Mouse (Mus musculus): Measurements from ENCODE around the gene Lpar3. TPM values are rescaled to one million over a fixed set of nuclear protein-coding genes. Genes with fewer than 3 reads are reported as not detected.
A peak's percentile ranks its signal among the peaks of the same experiment; 100 is the strongest.

Gene Lpar3
- polyA plus RNA-seq, 1 experiment from 2014 or later, result 5.0 TPM

- H3K4me3 ChIP-seq (ENCODE audit: low read depth, low read length), result no peak overlapping the region
- no peak overlapping the region for H3K4me2 ChIP-seq (ENCODE audit: low read depth, low read length)
- H3K27ac ChIP-seq (replicated peaks; ENCODE audit: low read depth, low read length), result no peak overlapping the region
- no peaks in the 10 kb centered on the region for H3K9me3 ChIP-seq (ENCODE audit: control insufficient read depth, low read length)
- no peak for ATAC-seq (ENCODE audit: low read depth)
- H3K27me3 ChIP-seq (replicated peaks; ENCODE audit: control insufficient read depth, insufficient read depth, low read length), result no peaks in the 10 kb centered on the region
- peak; percentile 39 for DNase-seq (ENCODE audit: low spot score)
- H3K36me3 ChIP-seq (ENCODE audit: control insufficient read depth, insufficient read depth, low read length), result no peaks in the 10 kb centered on the region
- H3K4me1 ChIP-seq (ENCODE audit: control insufficient read depth, insufficient read depth, low read length), result peaks cover 9% of the 10 kb centered on the region; the same call in 1 of the 2 replicates
- no peak overlapping the region for H3K9ac ChIP-seq (ENCODE audit: low read depth, low read length)
- 39% methylated on average over 4 of the region's 4 CpGs for WGBS
These were observed 55.3 kb downstream of the Lpar3 start for GRCm38 (mm10) chr3:146276026-146276409.

DNA sequence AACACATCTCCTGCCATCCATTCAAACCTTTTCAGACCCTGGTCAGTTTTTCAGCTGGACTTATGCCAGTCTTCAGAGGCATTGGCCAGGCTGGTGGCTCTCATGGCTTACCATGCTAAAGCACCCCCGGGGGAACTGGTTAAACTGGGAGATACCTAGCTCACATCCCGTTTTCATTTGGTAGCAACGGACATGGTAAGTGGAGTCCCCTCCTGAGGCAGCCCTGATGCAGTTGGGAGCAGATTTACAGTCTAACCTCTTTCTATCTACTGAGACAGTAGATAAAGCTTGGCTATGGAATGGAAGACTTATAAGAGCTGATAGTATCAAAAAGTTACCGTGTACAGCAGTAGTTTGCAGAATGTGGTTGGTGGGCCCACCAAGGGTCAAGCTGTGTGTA is 56.2 kb downstream of the Lpar3 start:
- no peak overlapping the region for H3K9ac ChIP-seq (ENCODE audit: low read depth, low read length)
- no peak overlapping the region for H3K4me2 ChIP-seq (ENCODE audit: low read depth, low read length)
- no peak overlapping the region for H3K27ac ChIP-seq (replicated peaks; ENCODE audit: low read depth, low read length)
- ATAC-seq (ENCODE audit: low read depth) (no peak), DNase-seq (ENCODE audit: low spot score) (no peak)
- H3K4me3 ChIP-seq (ENCODE audit: low read depth, low read length), result no peak overlapping the region
- no peaks in the 10 kb centered on the region for H3K36me3 ChIP-seq (ENCODE audit: control insufficient read depth, insufficient read depth, low read length)
- peaks cover 9% of the 10 kb centered on the region; the same call in 1 of the 2 replicates for H3K4me1 ChIP-seq (ENCODE audit: control insufficient read depth, insufficient read depth, low read length)
- WGBS, result 95% methylated on average over 4 of the region's 4 CpGs
- no peaks in the 10 kb centered on the region for H3K9me3 ChIP-seq (ENCODE audit: control insufficient read depth, low read length)
- H3K27me3 ChIP-seq (replicated peaks; ENCODE audit: control insufficient read depth, insufficient read depth, low read length), result no peaks in the 10 kb centered on the region

DNA sequence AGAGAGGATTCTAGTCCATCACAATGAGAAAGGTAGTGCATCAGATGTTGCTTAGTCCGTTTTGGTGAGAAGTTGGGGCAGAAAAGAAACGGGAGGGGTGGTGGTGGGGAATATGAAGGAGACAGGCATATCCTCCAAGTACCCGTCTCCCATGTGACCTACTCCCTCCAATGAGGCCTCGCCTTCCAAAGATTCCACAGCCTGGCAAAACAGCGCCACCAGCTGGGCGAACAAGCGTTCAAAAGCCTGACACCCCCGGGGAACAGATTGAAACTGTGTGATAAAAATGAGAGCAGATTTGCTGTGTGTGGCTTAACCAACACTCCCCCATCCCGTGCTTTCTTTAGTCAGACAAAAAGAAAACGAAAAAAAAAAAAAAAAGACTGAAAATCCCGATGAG is 56.7 kb downstream of the Lpar3 start:
- no peak overlapping the region for H3K27ac ChIP-seq (replicated peaks; ENCODE audit: low read depth, low read length)
- no peaks in the 10 kb centered on the region for H3K36me3 ChIP-seq (ENCODE audit: control insufficient read depth, insufficient read depth, low read length)
- H3K9me3 ChIP-seq (ENCODE audit: control insufficient read depth, low read length), result no peaks in the 10 kb centered on the region
- no peaks in the 10 kb centered on the region for H3K27me3 ChIP-seq (replicated peaks; ENCODE audit: control insufficient read depth, insufficient read depth, low read length)
- ATAC-seq (ENCODE audit: low read depth), result no peak
- no peak overlapping the region for H3K4me2 ChIP-seq (ENCODE audit: low read depth, low read length)
- 83% methylated on average over 11 of the region's 11 CpGs for WGBS
- H3K9ac ChIP-seq (ENCODE audit: low read depth, low read length), result no peak overlapping the region
- DNase-seq (ENCODE audit: low spot score), result no peak
- H3K4me1 ChIP-seq (ENCODE audit: control insufficient read depth, insufficient read depth, low read length), result peaks cover 9% of the 10 kb centered on the region; the same call in 1 of the 2 replicates
- H3K4me3 ChIP-seq (ENCODE audit: low read depth, low read length), result no peak overlapping the region

- ATAC-seq (ENCODE audit: low read depth) (no peak), DNase-seq (ENCODE audit: low spot score) (no peak)
- peaks cover 9% of the 10 kb centered on the region; the same call in 1 of the 2 replicates for H3K4me1 ChIP-seq (ENCODE audit: control insufficient read depth, insufficient read depth, low read length)
- H3K4me3 ChIP-seq (ENCODE audit: low read depth, low read length), result no peak overlapping the region
- no peak overlapping the region for H3K4me2 ChIP-seq (ENCODE audit: low read depth, low read length)
- H3K9me3 ChIP-seq (ENCODE audit: control insufficient read depth, low read length), result no peaks in the 10 kb centered on the region
- no peak overlapping the region for H3K9ac ChIP-seq (ENCODE audit: low read depth, low read length)
- no peaks in the 10 kb centered on the region for H3K36me3 ChIP-seq (ENCODE audit: control insufficient read depth, insufficient read depth, low read length)
- no peaks in the 10 kb centered on the region for H3K27me3 ChIP-seq (replicated peaks; ENCODE audit: control insufficient read depth, insufficient read depth, low read length)
- WGBS, result 70% methylated on average over 13 of the region's 13 CpGs
- no peak overlapping the region for H3K27ac ChIP-seq (replicated peaks; ENCODE audit: low read depth, low read length)
These were observed 57.7 kb downstream of the Lpar3 start for GRCm38 (mm10) chr3:146278195-146279140.

GRCm38 (mm10) chr3:146283732-146284361 is 63.1 kb downstream of the Lpar3 start:
- Histone ChIP-seq H3K27me3 (replicated peaks; ENCODE audit: control insufficient read depth, insufficient read depth, low read length) (no peaks in the 10 kb centered on the region), H3K27ac (replicated peaks; ENCODE audit: low read depth, low read length) (no peak overlapping the region), H3K4me2 (ENCODE audit: low read depth, low read length) (no peak overlapping the region), H3K36me3 (ENCODE audit: control insufficient read depth, insufficient read depth, low read length) (no peaks in the 10 kb centered on the region), H3K9ac (ENCODE audit: low read depth, low read length) (no peak overlapping the region), H3K4me1 (ENCODE audit: control insufficient read depth, insufficient read depth, low read length) (no peaks in the 10 kb centered on the region), H3K4me3 (ENCODE audit: low read depth, low read length) (no peak overlapping the region), H3K9me3 (ENCODE audit: control insufficient read depth, low read length) (no peaks in the 10 kb centered on the region)
- 78% methylated on average over 3 of the region's 3 CpGs for WGBS
- ATAC-seq (ENCODE audit: low read depth), result no peak
- DNase-seq (ENCODE audit: low spot score), result no peak

DNA sequence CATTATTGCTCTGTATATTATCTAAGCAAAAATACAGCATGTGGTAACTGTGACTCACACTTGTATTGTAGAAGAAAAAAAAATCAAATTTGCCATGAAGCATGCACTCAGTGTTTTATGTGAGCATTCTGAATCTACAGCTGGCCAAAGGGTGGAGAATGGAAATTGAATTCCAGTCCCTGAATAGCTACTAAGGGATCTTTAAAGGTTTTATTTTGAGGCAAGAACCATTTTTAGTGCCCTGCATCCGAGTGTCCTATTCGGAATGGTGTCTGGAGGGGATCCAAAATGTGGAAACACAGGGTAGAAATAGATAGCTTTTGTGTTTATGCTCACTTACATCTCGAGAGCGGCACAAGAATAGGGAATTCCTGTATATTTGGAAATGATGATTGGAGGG is 65.4 kb downstream of the Lpar3 start:
- WGBS, result 67% methylated on average over 4 of the region's 4 CpGs
- Histone ChIP-seq H3K9me3 (ENCODE audit: control insufficient read depth, low read length) (no peaks in the 10 kb centered on the region), H3K4me3 (ENCODE audit: low read depth, low read length) (no peak overlapping the region), H3K9ac (ENCODE audit: low read depth, low read length) (no peak overlapping the region), H3K36me3 (ENCODE audit: control insufficient read depth, insufficient read depth, low read length) (no peaks in the 10 kb centered on the region), H3K27ac (replicated peaks; ENCODE audit: low read depth, low read length) (no peak overlapping the region), H3K4me2 (ENCODE audit: low read depth, low read length) (no peak overlapping the region), H3K4me1 (ENCODE audit: control insufficient read depth, insufficient read depth, low read length) (no peaks in the 10 kb centered on the region), H3K27me3 (replicated peaks; ENCODE audit: control insufficient read depth, insufficient read depth, low read length) (no peaks in the 10 kb centered on the region)
- DNase-seq (ENCODE audit: low spot score) (no peak), ATAC-seq (ENCODE audit: low read depth) (no peak)

DNA sequence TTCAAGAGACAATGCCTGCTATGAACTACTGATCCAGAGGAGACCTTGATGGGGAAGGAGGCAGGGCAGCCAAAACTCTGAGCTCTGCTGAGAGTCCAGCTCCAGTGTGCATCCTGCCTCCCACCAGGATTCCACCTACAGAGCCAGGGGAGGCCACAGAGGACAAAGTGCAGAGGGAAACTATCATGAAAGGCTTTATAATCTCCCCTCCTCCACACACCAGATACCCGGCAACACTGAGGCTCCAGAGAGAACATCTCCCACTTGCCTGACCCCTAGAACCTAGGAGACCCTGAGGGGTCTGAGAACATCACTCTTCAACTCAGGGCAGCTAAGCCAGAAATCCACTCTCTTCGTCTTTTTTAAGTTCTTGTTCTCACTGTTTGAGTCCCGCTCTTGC is 71.2 kb downstream of the Lpar3 start:
- no peak overlapping the region for H3K4me2 ChIP-seq (ENCODE audit: low read depth, low read length)
- 65% methylated on average over 3 of the region's 3 CpGs for WGBS
- no peak overlapping the region for H3K9ac ChIP-seq (ENCODE audit: low read depth, low read length)
- H3K4me1 ChIP-seq (ENCODE audit: control insufficient read depth, insufficient read depth, low read length), result no peaks in the 10 kb centered on the region
- H3K27me3 ChIP-seq (replicated peaks; ENCODE audit: control insufficient read depth, insufficient read depth, low read length), result no peaks in the 10 kb centered on the region
- no peaks in the 10 kb centered on the region for H3K36me3 ChIP-seq (ENCODE audit: control insufficient read depth, insufficient read depth, low read length)
- no peak overlapping the region for H3K4me3 ChIP-seq (ENCODE audit: low read depth, low read length)
- no peak for DNase-seq (ENCODE audit: low spot score)
- no peaks in the 10 kb centered on the region for H3K9me3 ChIP-seq (ENCODE audit: control insufficient read depth, low read length)
- ATAC-seq (ENCODE audit: low read depth), result no peak
- no peak overlapping the region for H3K27ac ChIP-seq (replicated peaks; ENCODE audit: low read depth, low read length)

GRCm38 (mm10) chr3:146292515-146292914 is 71.8 kb downstream of the Lpar3 start:
- H3K9me3 ChIP-seq (ENCODE audit: control insufficient read depth, low read length), result no peaks in the 10 kb centered on the region
- H3K4me3 ChIP-seq (ENCODE audit: low read depth, low read length), result no peak overlapping the region
- no peaks in the 10 kb centered on the region for H3K36me3 ChIP-seq (ENCODE audit: control insufficient read depth, insufficient read depth, low read length)
- no peaks in the 10 kb centered on the region for H3K4me1 ChIP-seq (ENCODE audit: control insufficient read depth, insufficient read depth, low read length)
- 80% methylated on average over 5 of the region's 5 CpGs for WGBS
- no peak overlapping the region for H3K27ac ChIP-seq (replicated peaks; ENCODE audit: low read depth, low read length)
- H3K27me3 ChIP-seq (replicated peaks; ENCODE audit: control insufficient read depth, insufficient read depth, low read length), result no peaks in the 10 kb centered on the region
- no peak overlapping the region for H3K9ac ChIP-seq (ENCODE audit: low read depth, low read length)
- no peak overlapping the region for H3K4me2 ChIP-seq (ENCODE audit: low read depth, low read length)
- ATAC-seq (ENCODE audit: low read depth) (no peak), DNase-seq (ENCODE audit: low spot score) (no peak)
